Mouse (Mus musculus): Measurements from ENCODE around the gene Il12rb1. TPM values are rescaled to one million over a fixed set of nuclear protein-coding genes. Genes with fewer than 3 reads are reported as not detected.

Gene Il12rb1
- polyA plus RNA-seq, 1 experiment from 2014 or later, result 0.13 TPM

GRCm38 (mm10) chr8:70767503-70767902, 40.7 kb upstream of the Il12rb1 start:
- ATAC-seq (ENCODE audit: insufficient number of reproducible peaks, low FRiP score, low TSS enrichment, low read depth), result no peak
- Histone ChIP-seq H3K9me3 (no peaks in the 10 kb centered on the region), H3K4me3 (no peak overlapping the region), H3K27me3 (no peaks in the 10 kb centered on the region), H3K4me2 (no peak overlapping the region), H3K36me3 (peaks cover 47% of the 10 kb centered on the region), H3K4me1 (peaks cover 35% of the 10 kb centered on the region), H3K9ac (no peak overlapping the region), H3K27ac (no peak overlapping the region)
- 77% methylated on average over 6 of the region's 6 CpGs for WGBS

- no peak for ATAC-seq (ENCODE audit: insufficient number of reproducible peaks, low FRiP score, low TSS enrichment, low read depth)
- H3K36me3 ChIP-seq, result peaks cover 53% of the 10 kb centered on the region
- H3K27ac ChIP-seq, result no peak overlapping the region
Measured at GRCm38 (mm10) chr8:70768231-70768776, 39.9 kb upstream of the Il12rb1 start.

GRCm38 (mm10) chr8:70768956-70769355, 39.3 kb upstream of the Il12rb1 start:
- no peaks in the 10 kb centered on the region for H3K27me3 ChIP-seq
- no peak for ATAC-seq (ENCODE audit: insufficient number of reproducible peaks, low FRiP score, low TSS enrichment, low read depth)
- H3K4me1 ChIP-seq, result peaks cover 49% of the 10 kb centered on the region
- peaks cover 55% of the 10 kb centered on the region for H3K36me3 ChIP-seq
- H3K4me2 ChIP-seq, result no peak overlapping the region
- no peak overlapping the region for H3K4me3 ChIP-seq
- H3K9ac ChIP-seq, result no peak overlapping the region
- WGBS, result 85% methylated on average over 16 of the region's 16 CpGs
- no peaks in the 10 kb centered on the region for H3K9me3 ChIP-seq
- H3K27ac ChIP-seq, result no peak overlapping the region

More at GRCm38 (mm10) chr8:70768231-70768776, 39.9 kb upstream of the Il12rb1 start:
- H3K27me3 ChIP-seq, result no peaks in the 10 kb centered on the region
- no peaks in the 10 kb centered on the region for H3K9me3 ChIP-seq
- H3K4me1 ChIP-seq, result peaks cover 43% of the 10 kb centered on the region
- H3K4me3 ChIP-seq, result no peak overlapping the region
- 94% methylated on average over 32 of the region's 32 CpGs for WGBS
- H3K9ac ChIP-seq, result no peak overlapping the region
- H3K4me2 ChIP-seq, result no peak overlapping the region

- no peak overlapping the region for H3K4me3 ChIP-seq
- peaks cover 56% of the 10 kb centered on the region for H3K36me3 ChIP-seq
- no peak overlapping the region for H3K9ac ChIP-seq
- ATAC-seq (ENCODE audit: insufficient number of reproducible peaks, low FRiP score, low TSS enrichment, low read depth), result peak; percentile 42; the same call in 1 of the 2 replicates
- no peak overlapping the region for H3K27ac ChIP-seq
- H3K4me2 ChIP-seq, result no peak overlapping the region
- no peaks in the 10 kb centered on the region for H3K9me3 ChIP-seq
- 7% methylated on average over 26 of the region's 26 CpGs for WGBS
- peaks cover 53% of the 10 kb centered on the region for H3K4me1 ChIP-seq
- no peaks in the 10 kb centered on the region for H3K27me3 ChIP-seq
Measured at GRCm38 (mm10) chr8:70769359-70769758, 38.9 kb upstream of the Il12rb1 start.

DNA sequence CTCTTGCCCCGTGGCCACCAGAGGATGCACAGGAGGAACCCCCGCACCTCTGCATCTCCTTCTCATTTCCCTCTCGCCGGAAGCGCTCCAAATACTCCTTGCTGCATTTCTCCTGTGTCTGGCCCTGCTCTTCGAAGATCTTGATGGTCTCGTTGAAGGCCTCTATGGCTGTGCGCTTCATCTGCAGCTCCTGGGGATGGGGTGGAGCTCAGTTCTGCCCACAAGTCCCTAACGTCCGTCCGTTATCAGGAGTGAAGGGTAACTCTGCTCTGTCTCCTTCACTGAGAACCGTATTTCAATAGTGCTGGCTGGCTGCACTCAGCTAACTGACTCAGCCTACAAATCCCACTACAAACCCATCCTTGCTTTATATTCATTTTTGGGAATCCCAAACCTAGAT, 38.4 kb upstream of the Il12rb1 start:
- Histone ChIP-seq H3K9ac (no peak overlapping the region), H3K27ac (no peak overlapping the region), H3K9me3 (no peaks in the 10 kb centered on the region), H3K4me1 (peaks cover 57% of the 10 kb centered on the region), H3K36me3 (peaks cover 61% of the 10 kb centered on the region), H3K4me2 (no peak overlapping the region), H3K4me3 (no peak overlapping the region), H3K27me3 (no peaks in the 10 kb centered on the region)
- ATAC-seq (ENCODE audit: insufficient number of reproducible peaks, low FRiP score, low TSS enrichment, low read depth), result no peak
- 74% methylated on average over 12 of the region's 12 CpGs for WGBS

- Histone ChIP-seq H3K9me3 (no peaks in the 10 kb centered on the region), H3K9ac (no peak overlapping the region), H3K36me3 (peaks cover 63% of the 10 kb centered on the region), H3K27me3 (no peaks in the 10 kb centered on the region), H3K4me3 (no peak overlapping the region), H3K4me2 (no peak overlapping the region), H3K27ac (no peak overlapping the region), H3K4me1 (peaks cover 61% of the 10 kb centered on the region)
- 92% methylated on average over 13 of the region's 13 CpGs for WGBS
- no peak for ATAC-seq (ENCODE audit: insufficient number of reproducible peaks, low FRiP score, low TSS enrichment, low read depth)
Measured at GRCm38 (mm10) chr8:70770748-70771147, 37.5 kb upstream of the Il12rb1 start.

DNA sequence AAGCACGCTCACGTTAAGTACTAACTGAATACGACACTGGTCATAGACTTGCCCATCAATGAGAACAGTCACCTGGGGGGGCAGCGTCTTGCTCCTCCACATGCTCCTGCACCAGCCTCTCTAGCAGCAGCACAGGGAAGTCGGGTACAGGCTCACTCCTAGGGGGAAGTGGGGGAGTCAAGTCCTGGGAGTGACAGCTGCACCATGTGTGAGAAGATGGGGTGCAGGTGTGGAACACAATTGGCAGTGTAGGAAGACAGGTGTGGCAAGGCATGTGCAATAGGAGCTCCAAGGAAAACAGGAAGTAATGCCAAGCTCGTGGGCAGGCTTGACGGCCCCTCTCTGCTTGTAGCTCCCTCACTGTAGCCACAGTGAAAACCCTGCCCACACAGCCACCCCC, 37.0 kb upstream of the Il12rb1 start:
- no peak overlapping the region for H3K4me2 ChIP-seq
- ATAC-seq (ENCODE audit: insufficient number of reproducible peaks, low FRiP score, low TSS enrichment, low read depth), result no peak
- H3K4me1 ChIP-seq, result peaks cover 60% of the 10 kb centered on the region
- H3K36me3 ChIP-seq, result peaks cover 63% of the 10 kb centered on the region
- H3K9ac ChIP-seq, result no peak overlapping the region
- no peaks in the 10 kb centered on the region for H3K27me3 ChIP-seq
- no peak overlapping the region for H3K27ac ChIP-seq
- WGBS, result 84% methylated on average over 7 of the region's 7 CpGs
- no peak overlapping the region for H3K4me3 ChIP-seq
- H3K9me3 ChIP-seq, result no peaks in the 10 kb centered on the region

DNA sequence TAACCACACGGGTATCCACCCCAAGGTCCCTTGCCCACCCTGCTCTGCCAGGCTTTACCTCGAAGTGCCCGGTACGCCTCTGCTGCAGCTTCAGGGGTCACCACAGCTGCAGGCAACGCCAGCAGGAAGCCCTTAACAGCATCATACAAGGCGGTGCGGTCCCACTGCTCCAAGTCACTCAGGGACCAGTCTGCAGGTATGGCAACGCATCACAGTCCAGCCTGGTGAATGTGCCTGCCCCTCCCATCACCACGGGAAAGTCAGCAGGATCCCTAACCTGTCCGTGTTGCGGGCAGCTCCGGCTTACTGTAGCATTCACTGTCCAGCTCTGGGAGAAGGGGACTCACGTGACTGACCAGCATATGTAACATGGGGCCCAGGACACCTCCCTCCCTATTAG, 36.2 kb upstream of the Il12rb1 start:
- Histone ChIP-seq H3K27me3 (no peaks in the 10 kb centered on the region), H3K36me3 (peaks cover 63% of the 10 kb centered on the region)
- 89% methylated on average over 13 of the region's 13 CpGs for WGBS

GRCm38 (mm10) chr8:70772890-70773289, 35.4 kb upstream of the Il12rb1 start:
- Histone ChIP-seq H3K4me3 (no peak overlapping the region), H3K9ac (no peak overlapping the region), H3K4me1 (peaks cover 58% of the 10 kb centered on the region), H3K36me3 (peaks cover 60% of the 10 kb centered on the region), H3K27me3 (no peaks in the 10 kb centered on the region), H3K4me2 (0 out of 2 replicates have a peak overlapping the region, but pooled peaks have one; percentile 35), H3K27ac (peak overlapping the region; percentile 85), H3K9me3 (no peaks in the 10 kb centered on the region)
- WGBS, result 73% methylated on average over 9 of the region's 9 CpGs
- ATAC-seq (ENCODE audit: insufficient number of reproducible peaks, low FRiP score, low TSS enrichment, low read depth), result no peak

More for the DNA sequence above, 36.2 kb upstream of the Il12rb1 start:
- no peaks in the 10 kb centered on the region for H3K9me3 ChIP-seq
- H3K4me1 ChIP-seq, result peaks cover 53% of the 10 kb centered on the region
- no peak overlapping the region for H3K9ac ChIP-seq
- no peak overlapping the region for H3K4me2 ChIP-seq
- H3K4me3 ChIP-seq, result no peak overlapping the region
- no peak overlapping the region for H3K27ac ChIP-seq
- ATAC-seq (ENCODE audit: insufficient number of reproducible peaks, low FRiP score, low TSS enrichment, low read depth), result no peak

- peak overlapping the region; percentile 85 for H3K27ac ChIP-seq
- ATAC-seq (ENCODE audit: insufficient number of reproducible peaks, low FRiP score, low TSS enrichment, low read depth), result no peak
- H3K4me1 ChIP-seq, result peaks cover 61% of the 10 kb centered on the region
- H3K36me3 ChIP-seq, result peaks cover 59% of the 10 kb centered on the region
- 0 out of 2 replicates have a peak overlapping the region, but pooled peaks have one; percentile 28 for H3K9ac ChIP-seq
- H3K27me3 ChIP-seq, result no peaks in the 10 kb centered on the region
- H3K9me3 ChIP-seq, result no peaks in the 10 kb centered on the region
- 42% methylated on average over 5 of the region's 5 CpGs for WGBS
- peak overlapping the region; percentile 22 for H3K4me3 ChIP-seq
- peak overlapping the region; percentile 35 for H3K4me2 ChIP-seq
Measured at GRCm38 (mm10) chr8:70773410-70773809, 34.8 kb upstream of the Il12rb1 start.

GRCm38 (mm10) chr8:70773833-70774232, 34.4 kb upstream of the Il12rb1 start:
- WGBS, result 27% methylated on average over 9 of the region's 9 CpGs
- H3K4me1 ChIP-seq, result peaks cover 64% of the 10 kb centered on the region
- peak overlapping the region; percentile 28; the same call in 1 of the 2 replicates for H3K9ac ChIP-seq
- H3K4me3 ChIP-seq, result peak overlapping the region; percentile 22
- H3K27me3 ChIP-seq, result no peaks in the 10 kb centered on the region
- peaks cover 59% of the 10 kb centered on the region for H3K36me3 ChIP-seq
- H3K27ac ChIP-seq, result peak overlapping the region; percentile 85
- H3K9me3 ChIP-seq, result no peaks in the 10 kb centered on the region
- peak; percentile 49 for ATAC-seq (ENCODE audit: insufficient number of reproducible peaks, low FRiP score, low TSS enrichment, low read depth)
- peak overlapping the region; percentile 35 for H3K4me2 ChIP-seq

DNA sequence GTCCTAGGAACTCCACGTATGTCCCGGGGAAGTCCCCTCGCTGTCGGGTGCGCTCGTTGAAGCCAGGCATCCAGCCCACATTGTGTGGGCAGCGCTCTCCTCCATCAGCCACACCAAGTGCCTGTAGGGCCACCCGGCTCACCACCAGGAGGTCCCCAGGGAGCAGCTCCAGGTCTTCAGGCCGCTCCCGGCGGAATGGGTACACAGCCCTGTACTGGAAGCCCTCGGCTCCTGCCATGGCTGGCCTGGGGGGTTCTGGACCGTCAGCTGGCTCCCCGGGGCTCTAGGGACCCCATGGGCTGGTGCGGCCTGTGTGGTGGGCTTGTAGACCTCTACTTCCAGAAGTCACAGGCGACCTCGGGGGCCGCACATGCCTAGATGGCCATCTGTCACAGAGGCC, 33.5 kb upstream of the Il12rb1 start:
- Histone ChIP-seq H3K9ac (0 out of 2 replicates have a peak overlapping the region, but pooled peaks have one; percentile 93), H3K36me3 (peaks cover 59% of the 10 kb centered on the region)

More for the DNA sequence above, 33.5 kb upstream of the Il12rb1 start:
- Histone ChIP-seq H3K27me3 (no peaks in the 10 kb centered on the region), H3K4me3 (0 out of 2 replicates have a peak overlapping the region, but pooled peaks have one; percentile 9), H3K9me3 (no peaks in the 10 kb centered on the region), H3K27ac (peak overlapping the region; percentile 85), H3K4me1 (peaks cover 61% of the 10 kb centered on the region), H3K4me2 (peak overlapping the region; percentile 81; the same call in 1 of the 2 replicates)
- WGBS, result 93% methylated on average over 18 of the region's 18 CpGs
- no peak for ATAC-seq (ENCODE audit: insufficient number of reproducible peaks, low FRiP score, low TSS enrichment, low read depth)
